Mouse (Mus musculus): ENCODE data around the gene Tbcd.

GRCm38 (mm10) chr11:121610976-121611375 is 159.2 kb downstream of the Tbcd start:
- TF ChIP-seq POLR2A (IDR thresholded peaks at IDR 0.05; ENCODE audit: borderline replicate concordance, insufficient read depth, low read length) = no peak
- TF ChIP-seq CTCF (IDR thresholded peaks at IDR 0.05; ENCODE audit: borderline replicate concordance, insufficient read depth, low read depth, low read length) = no peak

Data from cerebellum, adult 2 months (tissue).